Mouse (Mus musculus) layer of hippocampus, adult 8-10 months (tissue): ENCODE results near the gene Socs7. TPM values are rescaled to one million over a fixed set of nuclear protein-coding genes. Genes with fewer than 3 reads are reported as not detected.

Experiments
- DNase-seq, 2 experiments: peaks; one replicate each; pipeline ENCODE4 v3.0.0; 2022; ENCODE audit warnings: low spot score in 2 of 2
- total RNA-seq, 4 experiments: library from RNA; stranded (reverse); gene quantifications; 2 replicates each; pipeline ENCODE4 v1.2.4; 2022

Gene Socs7
- total RNA-seq, 4 experiments from 2014 or later, result 71.5 to 89.3 (median 79.6) TPM

DNA sequence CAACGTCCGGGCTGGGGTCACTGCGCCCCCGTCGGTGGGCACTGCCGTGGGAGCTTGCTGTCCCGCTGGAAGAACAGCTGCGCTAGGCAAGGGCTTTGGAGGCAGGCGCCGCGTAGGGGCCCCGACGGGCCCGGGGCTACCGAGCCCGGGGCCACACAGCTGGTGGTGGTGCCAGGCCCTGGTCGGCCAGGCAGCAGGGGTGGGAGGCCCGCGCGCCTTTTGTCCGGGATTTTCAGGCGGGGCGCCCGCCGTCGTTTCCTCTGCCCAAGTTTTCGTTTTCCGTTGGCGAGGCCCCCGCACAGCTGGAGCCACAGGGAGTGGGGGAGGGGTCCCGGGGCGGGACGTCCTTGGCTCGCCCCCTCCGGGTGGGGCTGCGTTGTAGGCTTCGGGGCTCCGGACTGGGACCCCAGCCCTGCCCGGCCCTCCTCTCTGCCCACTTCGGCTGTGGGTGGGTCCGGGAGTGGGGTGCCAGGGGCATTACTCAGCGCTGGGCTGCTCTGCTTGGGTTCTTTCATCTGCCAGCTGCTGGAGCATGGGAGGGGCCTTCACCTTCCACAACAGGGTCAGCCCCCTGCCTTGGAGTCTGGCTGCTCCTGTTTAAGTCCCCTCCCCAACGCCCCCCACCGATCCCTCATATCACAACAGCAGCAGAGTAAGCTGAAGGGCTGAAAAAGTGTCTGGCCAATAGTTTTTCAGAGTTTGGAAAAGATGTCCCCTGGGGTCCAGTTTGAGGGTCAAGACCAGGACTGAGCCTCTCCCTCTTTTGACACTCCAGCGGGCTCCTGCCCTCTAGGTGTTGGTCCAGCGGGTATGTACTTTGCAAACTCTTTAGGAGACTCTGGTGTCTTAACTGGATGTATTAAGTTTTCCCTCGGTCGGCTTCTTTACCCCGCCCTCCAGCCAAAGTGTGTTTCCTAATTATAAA, 53.6 kb downstream of the Socs7 start:
- DNase-seq, result peak in 1 of 2 experiments; percentile 59

DNA sequence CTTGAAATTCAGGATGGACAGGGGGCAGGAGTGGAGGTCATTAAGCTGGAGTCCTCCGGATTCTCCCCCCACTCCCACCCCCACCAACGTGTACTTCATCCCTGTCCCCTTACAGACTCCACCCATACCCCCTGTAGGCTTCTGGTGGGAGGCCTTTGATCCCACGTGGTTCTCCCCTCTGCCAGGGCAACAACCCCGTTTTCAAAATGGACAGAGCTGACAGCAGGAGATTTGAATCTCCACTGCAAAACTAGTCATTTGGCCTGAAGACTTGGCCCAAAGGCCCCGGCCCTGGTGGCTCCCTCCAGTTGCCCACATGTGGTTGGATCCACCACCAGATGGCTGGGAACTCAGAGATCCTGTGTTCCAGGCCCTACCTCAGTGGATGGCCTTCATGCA, 54.3 kb downstream of the Socs7 start:
- DNase-seq, result no peak

DNA sequence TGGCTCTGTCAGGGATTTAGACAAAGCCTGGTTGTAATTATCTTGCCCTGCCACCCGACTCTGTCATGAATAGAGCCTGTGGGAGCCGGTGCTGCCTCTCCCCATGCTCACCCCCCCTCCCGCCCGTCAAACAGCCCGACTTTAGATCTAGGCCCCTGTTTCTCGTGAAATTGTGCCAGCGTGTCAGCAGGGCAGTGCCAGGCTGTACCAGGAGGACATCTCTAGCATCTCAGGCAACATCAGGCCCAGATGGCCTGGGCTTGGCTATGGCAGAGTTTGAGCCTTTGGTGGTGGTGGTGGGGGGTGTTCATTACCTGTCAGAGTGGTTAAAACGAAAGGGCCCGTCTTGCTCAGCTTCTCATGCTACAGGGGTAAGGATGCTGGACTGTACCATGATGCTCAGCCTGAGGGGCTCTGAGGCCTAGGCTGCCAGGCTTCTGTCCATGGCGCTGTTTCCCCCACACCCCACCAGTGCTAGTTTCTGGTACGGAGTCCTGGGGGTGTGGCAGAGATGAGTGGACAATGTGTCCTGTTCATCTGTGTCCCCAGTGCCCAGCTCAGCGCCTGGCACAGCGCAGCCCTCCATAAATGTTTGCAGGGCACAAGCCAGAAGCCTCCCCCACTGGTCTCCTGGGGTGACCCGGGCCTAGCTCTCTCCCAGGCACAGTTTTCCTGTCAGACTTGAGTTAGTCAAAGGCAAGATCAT, 56.6 kb downstream of the Socs7 start:
- peak; percentile 66 to 80 for DNase-seq

DNA sequence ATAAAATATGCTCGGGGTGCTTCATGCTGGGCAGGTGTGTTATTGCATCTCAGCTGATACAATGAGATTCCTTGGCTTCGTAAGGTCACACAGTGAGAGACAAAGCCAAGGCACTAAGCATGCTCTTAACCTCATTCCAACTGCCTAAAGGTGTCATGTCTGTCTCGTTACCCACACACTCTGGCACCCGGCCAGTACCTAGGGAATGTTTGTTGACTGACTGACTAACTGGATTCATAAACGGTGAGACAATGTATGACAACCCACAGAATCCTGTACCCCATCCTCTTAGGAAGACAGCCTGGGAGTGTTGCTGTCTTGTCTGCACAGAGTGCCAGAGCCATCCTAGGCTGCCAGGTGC, 57.2 kb downstream of the Socs7 start:
- DNase-seq, result no peak

DNA sequence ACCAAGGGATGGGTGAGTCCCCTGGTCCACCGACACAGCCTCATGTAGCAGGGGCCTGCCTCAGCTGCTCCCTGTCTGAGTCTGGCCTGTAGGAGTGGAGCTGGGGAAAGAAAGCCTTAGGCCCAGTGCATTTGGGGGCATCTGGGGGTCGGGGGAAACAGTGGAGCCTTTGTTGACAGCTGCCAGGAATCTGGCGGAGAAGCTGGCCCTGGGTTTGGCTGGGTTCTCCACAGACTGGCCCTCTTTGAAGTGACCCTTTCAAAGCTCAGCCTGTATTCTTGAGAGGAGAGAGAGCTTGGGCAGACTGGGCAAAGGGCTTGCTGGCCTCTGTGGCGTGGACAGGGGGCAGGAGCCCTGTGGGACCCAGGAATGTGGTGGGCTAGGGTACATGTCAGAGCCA, 60.2 kb downstream of the Socs7 start:
- DNase-seq, result peak; percentile 71 to 82

DNA sequence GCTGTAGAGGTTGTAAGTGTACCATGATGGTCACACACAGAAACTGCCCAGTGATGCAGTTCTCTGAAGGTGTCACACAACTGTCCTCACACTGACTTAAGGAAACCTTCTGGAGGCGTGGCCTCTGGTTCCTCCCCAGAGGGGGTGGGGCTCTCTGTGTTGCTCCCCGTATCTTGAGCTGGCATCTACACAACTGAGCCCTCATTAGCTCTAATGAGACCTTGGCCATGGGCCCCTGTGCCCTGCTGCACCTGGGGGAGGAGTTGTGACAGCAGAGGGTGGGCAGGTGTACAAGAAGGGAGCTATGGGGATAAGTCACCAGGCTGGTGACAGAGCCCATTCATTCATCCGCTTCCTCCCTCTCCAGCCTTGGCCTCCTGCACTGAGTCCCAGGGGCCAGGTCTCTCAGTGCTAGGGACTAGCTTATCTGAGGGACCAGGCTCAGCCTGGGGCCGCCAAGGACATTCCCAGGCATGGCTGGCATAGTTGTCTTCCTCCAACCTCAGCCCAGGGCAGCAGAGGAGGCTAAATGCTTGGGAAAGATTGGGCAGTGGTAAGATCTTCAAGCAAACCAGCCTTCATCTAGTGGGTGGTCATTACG, 61.8 kb downstream of the Socs7 start:
- no peak for DNase-seq

DNA sequence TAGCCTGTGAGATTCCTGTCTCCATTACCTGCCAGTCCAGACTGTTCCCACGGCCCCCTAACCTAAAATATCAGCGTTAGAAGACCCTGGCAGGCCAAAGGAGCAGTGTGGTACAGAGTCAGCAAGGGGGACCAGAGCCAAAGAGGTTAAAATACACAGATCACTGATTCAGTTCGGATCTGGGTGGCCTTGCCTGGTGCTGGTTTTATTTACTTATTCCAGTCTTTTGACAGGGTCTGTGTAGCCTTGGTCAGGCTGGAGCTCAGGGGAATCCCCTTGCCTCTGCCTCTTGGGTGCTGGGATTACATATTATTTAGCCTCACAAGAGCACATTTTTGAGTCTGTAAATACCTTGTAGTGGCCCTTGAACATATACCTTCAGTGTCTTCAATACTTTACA, 62.5 kb downstream of the Socs7 start:
- DNase-seq, result no peak

DNA sequence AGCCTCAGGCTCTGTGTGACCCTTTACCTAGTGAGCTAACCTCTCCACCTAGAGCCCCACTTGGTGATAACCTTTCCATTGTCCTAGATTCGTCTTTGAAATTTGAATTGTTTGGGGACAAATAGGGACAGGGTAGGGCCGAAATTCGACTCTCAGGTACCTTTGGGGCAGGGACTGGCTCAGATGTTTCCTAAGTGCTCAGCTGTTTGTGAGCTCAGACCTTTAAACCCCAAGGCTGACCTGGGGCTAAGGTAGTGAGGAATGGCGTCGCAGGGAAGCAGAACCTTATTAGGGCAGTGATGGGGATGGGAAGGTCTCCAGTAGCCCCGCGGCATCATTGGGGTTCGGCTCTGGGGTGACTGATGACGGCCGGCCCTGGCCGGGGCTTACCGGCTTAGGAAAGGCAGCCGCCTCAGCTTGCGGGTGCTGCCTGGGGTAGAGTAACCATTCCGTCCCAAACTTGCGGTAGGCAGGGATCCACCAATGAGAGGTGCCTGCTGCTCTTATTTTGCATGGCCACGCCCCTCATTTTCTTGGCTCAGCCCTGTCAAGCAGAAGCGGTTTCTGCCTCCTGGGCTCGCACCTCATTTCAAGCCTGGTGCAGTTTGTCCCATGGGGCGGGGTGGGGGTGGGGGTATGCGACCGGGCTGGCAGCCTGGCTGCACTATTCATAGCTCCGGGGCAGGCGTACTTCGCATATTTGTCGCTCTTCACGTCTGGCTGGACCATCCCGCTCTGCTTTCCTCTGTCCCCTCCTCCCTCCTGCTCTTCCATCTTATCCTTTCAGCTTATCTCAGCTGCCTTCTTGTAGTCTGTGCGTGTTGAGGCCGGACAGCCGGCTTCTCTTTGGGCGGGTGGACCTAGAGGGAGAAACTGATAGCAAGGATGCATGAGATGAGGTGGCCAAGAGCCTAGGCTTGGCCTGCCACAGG, 65.7 kb downstream of the Socs7 start:
- peak; percentile 54 to 62 for DNase-seq

DNA sequence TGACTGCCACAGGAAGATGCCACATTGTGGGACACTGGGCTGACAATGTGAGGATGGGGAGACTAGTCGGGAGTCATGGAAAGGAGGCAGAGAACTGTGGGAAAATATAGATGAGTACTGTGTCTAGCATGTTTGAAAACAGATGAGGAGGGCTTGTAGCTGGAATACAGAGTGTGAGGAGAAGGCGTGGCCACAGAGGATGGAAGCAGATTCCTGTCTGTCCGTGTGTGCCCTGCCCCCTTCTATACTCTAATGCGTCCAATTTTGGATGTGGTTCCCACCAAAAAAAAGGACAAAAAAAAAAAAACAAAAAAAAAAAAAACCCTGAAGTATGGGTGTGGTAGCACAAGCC, 66.4 kb downstream of the Socs7 start:
- DNase-seq, result no peak

DNA sequence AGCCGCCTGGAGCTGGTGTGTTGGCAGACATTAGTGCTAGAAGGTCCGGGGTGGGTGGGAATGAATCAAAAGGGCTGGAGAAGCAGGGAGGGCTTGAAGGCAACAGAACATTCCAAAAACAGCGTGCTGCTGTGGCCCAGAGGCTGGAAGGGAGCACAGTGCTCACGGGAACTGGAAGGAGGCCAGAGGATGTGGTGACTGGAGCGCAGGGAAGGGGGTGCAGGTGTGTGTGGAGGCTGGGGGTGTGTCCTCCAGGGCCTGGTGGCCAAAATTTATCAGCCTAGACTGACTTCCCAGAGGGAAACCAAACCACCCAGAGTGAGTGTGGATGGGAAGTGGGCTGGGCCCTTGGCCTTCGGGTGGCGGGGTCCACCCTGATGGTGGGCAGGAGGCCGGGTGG, 67.3 kb downstream of the Socs7 start:
- DNase-seq, result no peak

DNA sequence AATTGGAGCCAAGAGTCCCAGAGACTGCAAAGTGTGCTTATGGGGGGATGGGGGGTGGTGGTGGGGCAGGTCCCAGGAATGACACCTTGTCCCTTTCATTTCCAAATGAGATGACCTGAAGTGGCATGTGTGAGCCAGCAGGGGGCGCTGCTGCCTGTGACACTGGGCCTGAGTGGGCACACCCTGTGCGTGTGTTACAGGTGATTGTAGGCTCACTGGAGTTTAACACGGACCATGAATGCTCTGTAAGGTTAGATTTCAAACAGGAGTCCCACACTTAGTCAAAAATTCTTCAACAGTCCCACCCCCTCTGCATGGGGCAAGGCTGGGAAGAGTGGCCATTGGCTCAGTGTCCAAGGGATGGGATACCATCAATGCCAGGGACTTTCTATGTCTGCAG, 69.7 kb downstream of the Socs7 start:
- DNase-seq, result no peak

DNA sequence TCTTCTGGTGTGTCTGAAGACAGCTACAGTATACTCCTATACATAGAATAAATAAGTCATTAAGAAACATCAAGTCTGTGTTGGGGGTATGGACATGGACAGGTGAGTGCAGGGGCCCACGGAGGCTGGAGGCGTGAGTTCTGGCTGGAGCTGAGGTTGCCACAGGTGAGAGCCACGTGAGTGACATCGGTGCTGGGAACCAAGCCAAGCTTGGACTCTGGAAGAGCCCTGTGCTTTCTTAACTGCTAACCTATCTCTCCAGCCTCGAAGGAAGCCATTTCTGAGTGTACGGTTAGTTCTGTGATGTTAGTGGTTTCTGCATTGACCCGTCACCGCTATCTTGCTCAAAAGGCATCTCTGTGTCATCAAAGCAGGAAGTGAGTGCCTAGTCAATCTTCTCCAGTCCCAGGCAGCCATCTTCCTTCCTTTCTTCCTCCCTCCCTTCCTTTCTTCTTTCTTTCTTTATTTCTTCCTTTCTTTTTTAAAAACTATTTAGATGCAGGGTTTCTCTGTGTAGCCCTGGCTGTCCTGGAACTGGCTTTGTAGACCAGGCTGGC, 70.7 kb downstream of the Socs7 start:
- no peak for DNase-seq

DNA sequence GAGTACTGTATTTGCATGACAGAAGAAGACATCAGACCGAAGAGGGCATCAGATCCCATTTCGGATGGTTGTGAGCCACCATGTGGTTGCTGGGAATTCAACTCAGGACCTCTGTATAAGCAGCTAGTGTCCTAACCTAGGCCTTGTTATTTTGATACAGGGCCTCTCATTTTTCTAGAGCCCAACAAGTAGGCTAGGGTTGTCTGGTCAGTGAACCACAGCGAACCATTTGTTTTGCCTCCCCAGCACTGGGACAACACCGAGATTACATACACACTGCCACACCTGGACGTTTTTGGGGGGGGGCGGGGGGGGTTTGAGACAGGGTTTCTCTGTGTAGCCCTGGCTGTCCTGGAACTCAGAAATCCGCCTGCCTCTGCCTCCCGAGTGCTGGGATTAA, 71.8 kb downstream of the Socs7 start:
- no peak for DNase-seq

DNA sequence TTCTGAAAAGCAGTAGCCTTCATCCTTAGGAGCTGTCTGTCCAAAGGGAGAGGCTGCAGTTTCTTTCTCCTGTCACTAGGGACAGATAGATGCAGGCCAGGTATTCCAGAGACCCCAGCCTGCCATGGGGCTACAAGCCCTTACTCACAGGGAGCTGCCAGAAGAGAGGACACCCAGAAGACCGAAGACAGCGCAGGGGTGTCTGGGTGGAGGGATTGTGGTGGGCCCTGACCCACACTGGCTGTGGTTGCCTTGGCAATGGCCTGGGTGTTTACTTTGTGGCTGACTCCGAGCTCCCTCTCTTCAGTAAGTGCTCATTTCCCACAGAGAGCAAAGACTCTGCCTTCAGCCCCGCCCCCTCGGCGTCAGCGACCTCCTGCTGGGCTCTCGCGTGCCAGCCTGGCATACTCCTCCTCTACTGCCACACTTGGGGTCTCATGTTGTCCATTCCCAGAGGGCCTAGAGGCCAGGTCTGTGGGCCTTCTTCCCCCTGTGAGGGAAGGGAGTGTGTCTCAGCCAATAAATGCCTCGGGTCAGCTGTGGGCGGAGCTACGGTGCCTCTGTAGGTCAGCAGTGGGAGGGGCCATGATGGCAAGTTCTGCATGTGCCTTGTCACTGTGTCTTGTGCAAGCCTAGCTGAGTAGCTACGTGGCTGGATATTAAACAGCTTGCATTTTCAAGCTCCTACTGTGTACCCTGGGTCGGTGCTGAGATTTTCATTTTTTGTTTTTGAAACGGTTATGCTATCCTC, 72.5 kb downstream of the Socs7 start:
- DNase-seq, result no peak

DNA sequence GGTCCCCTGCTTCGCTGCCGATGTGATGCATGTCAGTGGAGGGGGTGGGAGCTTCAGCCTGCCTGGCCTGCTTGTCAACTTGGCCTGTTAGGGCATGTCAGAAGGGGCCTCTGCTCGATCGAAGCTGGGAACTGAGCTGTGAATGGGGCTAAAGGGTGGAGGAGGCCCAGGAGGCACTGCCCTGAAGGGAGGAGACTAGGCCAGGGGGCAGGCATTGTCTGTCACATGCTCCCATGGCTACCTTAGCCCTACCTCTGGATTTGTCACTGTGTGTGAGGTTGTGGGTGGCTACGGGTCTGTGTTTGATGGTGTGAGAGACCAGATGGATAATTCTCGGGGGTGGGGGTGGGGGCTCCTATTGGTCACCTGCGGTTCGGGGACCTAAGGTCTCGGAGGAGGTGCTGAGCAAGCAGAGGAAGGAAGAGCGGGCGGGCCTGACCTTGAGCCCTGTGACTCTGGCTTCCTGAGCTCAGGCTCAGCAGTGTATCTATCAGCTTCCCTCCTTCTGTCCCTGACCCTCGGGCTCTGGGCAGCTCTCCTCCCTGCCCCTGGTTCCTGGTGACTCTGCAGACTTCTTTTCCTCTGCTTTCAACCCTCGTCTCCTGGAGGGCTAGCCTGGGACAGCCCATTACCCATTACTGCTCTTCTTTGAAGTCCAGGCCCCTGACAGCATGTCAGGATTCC, 73.6 kb downstream of the Socs7 start:
- no peak for DNase-seq

DNA sequence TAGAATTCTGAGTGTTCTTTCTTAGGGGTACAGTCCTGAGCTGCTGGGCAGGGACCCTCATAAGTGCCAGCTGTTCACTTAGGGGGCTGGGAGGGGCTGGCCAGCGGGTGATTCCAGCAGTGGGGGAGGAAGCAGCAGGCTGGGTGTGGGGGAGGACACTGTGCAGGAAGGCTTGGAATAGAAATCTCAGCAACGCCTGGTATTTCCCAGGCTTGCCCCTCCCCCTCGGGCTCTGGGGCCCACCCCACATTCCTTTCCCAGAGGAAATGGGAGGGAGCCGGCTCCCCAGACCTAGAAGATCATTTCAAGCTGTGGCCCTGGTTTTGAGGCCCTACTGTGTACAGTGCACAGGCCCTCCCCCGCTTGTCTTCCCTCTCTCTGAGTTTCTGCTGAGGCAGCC, 75.4 kb downstream of the Socs7 start:
- DNase-seq, result no peak

DNA sequence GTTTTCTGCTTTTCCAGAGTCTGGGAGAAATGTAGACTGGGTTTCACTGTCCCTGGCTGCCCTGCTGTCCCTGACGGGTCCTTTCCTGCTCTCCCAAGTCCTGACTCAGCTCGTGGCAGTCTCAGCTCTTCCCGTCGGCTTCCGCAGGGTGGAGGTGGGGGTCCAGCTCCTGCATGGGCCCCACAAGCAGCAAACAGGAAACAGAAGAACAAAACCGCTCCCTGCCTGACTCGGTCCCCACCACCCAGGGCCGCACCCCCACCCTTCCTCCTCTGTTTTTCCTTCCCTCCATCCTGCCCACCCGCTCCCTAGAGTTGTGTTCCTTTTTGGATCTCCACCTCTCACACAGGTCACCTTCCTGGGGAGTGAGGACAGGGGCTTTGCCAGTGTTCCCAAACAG, 76.5 kb downstream of the Socs7 start:
- no peak for DNase-seq

DNA sequence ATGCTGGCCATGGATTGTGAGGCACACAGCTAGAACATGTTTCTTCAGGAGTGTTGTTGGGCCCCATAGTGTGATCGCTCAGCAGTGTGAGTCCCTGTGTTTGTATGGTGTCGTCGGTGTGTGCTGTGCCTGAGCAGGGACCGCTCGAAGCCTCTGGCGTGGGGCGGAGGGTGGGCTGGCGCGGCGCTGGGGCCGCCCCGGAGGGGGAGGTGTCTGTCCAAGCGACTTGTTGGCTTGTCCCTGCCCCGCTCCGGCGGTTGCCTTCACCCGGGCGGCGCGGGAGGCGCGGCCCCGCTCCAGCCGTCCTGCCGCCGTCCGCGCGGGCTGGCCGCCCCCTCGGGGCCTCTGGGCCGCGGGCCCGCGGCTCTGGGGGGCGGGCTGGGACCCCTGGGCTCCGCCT, 77.6 kb downstream of the Socs7 start:
- DNase-seq, result no peak

DNA sequence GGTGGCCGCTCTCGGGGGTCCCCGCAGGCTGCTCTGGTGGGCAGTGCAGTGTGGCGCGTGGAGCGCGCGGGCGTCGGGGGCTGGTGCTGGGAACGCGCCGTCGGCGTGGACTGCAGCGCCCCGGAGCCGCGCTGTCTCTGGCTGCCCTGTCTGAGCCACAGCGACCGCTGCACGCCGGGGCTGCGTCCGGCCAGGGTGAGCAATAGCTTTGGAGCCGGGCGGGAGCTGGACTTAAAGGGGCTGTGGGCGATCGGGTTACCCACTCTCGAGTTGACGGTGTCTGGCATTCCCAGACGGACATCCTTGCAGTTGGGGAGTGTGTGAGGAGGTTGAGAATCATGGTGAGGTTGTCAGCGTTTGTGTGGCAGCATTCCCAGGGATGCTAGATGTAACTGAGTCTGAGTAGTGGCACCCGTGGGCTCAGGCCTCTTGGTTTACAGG, 78.1 kb downstream of the Socs7 start:
- DNase-seq, result no peak
